Mouse (Mus musculus) neural tube, embryonic 15.5 days (tissue): ENCODE measurements around the gene Zfp775. TPM values are rescaled to one million over a fixed set of nuclear protein-coding genes. Genes with fewer than 3 reads are reported as not detected.
A peak's percentile ranks its signal among the peaks of the same experiment; 100 is the strongest.

Source experiments
- ATAC-seq: fragments of 200-750 bp; cut with Nextera tagmentation; 2 replicates; pipeline ENCODE4 v1.8.0; 2017; ENCODE audit warnings: mild to moderate bottlenecking, moderate TSS enrichment, moderate library complexity; ENCODE audit not compliant: low FRiP score
- H3K27ac ChIP-seq: fragments of 300-500 bp; sonication (generic); replicated peaks from 2 replicates; pipeline ENCODE4 v1.5.1; 2015; ENCODE audit warnings: mild to moderate bottlenecking, inconsistent platforms
- H3K27me3 ChIP-seq: fragments of 300-500 bp; sonication (generic); replicated peaks from 2 replicates; pipeline ENCODE4 v1.6.1; 2015; ENCODE audit warnings: inconsistent platforms
- H3K36me3 ChIP-seq: fragments of 300-500 bp; sonication (generic); 2 replicates; pipeline ENCODE4 v1.6.1; 2015; ENCODE audit warnings: inconsistent platforms
- H3K4me1 ChIP-seq: fragments of 300-500 bp; sonication (generic); 2 replicates; pipeline ENCODE4 v1.6.1; 2015; ENCODE audit warnings: inconsistent platforms
- H3K4me2 ChIP-seq: fragments of 300-500 bp; sonication (generic); 2 replicates; pipeline ENCODE4 v1.6.1; 2015; ENCODE audit warnings: inconsistent platforms, mild to moderate bottlenecking, moderate library complexity
- H3K4me3 ChIP-seq: fragments of 300-500 bp; sonication (generic); replicated peaks from 2 replicates; pipeline ENCODE4 v1.5.1; 2015; ENCODE audit warnings: mild to moderate bottlenecking, inconsistent platforms
- H3K9ac ChIP-seq: fragments of 300-500 bp; sonication (generic); replicated peaks from 2 replicates; pipeline ENCODE4 v1.6.1; 2015; ENCODE audit warnings: mild to moderate bottlenecking, inconsistent platforms
- H3K9me3 ChIP-seq: fragments of 300-500 bp; sonication (generic); replicated peaks from 2 replicates; pipeline ENCODE4 v1.6.1; 2016; ENCODE audit warnings: inconsistent platforms
- WGBS: fragments of 180-500 bp; shearing (Covaris S2); methylation state at CpG from one replicate; pipeline ENCODE4 v1.1.7; 2015; ENCODE audit warnings: mixed read lengths; 5-methylcytosine and 5-hydroxymethylcytosine counted together
- polyA plus RNA-seq: library from polyadenylated mRNA; unstranded; fragments of >200 nt; fragmentation: Nextera tagmentation; extraction: Ambion mirVana; gene quantifications from 2 replicates; pipeline ENCODE4 v1.2.1, GENCODE M21; 2015

The Zfp775 gene
- polyA plus RNA-seq, 1 experiment from 2014 or later, result 12.8 TPM

DNA sequence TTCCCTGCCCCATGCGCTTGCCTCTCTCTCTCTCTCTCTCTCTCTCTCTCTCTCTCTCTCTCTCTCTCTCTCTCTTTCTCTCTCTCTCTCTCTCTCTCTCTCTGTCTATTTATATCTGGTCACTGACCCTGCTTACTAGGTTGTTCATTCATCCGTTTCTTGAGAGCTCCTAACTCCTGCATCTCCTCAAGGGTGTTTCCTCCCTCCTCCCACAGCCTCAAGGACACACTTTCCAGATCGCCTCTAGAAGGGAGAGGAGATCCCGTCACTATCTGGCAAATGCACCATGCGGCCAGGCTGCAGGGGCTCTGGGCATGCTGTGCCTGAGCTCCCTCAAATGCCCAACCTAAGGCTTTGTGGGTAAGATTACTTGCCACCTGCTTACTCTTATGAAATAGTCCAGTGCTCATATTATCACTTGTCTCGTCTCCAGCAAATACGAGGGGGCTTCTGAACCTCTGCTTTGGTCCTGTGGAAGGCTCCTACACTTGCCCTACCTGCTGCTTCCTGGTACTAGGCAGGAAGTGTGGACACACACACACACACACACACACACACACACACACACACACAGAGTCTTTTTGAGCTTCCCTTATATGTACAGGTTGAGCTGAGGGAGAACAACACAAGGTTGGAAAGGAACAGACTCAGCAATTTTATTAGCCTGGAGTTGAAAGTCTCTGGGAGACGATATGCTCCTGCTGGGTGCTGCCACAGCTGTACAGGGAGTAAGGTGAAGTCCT lies 32.6 kb upstream of the Zfp775 start:
- H3K27ac ChIP-seq, result no peak overlapping the region
- WGBS, result 91% methylated on average over 8 of the region's 8 CpGs
- peaks cover 9% of the 10 kb centered on the region for H3K36me3 ChIP-seq
- H3K9ac ChIP-seq, result no peak overlapping the region
- ATAC-seq, result no peak
- no peak overlapping the region for H3K4me3 ChIP-seq
- H3K9me3 ChIP-seq, result no peaks in the 10 kb centered on the region
- peaks cover 3% of the 10 kb centered on the region; the same call in 1 of the 2 replicates for H3K4me1 ChIP-seq
- H3K27me3 ChIP-seq, result no peaks in the 10 kb centered on the region
- no peak overlapping the region for H3K4me2 ChIP-seq

- H3K9me3 ChIP-seq, result no peaks in the 10 kb centered on the region
- no peak overlapping the region for H3K4me2 ChIP-seq
- no peak overlapping the region for H3K27ac ChIP-seq
- H3K36me3 ChIP-seq, result no peaks in the 10 kb centered on the region
- 88% methylated on average over 5 of the region's 5 CpGs for WGBS
- no peak overlapping the region for H3K9ac ChIP-seq
- H3K4me3 ChIP-seq, result no peak overlapping the region
- H3K27me3 ChIP-seq, result no peaks in the 10 kb centered on the region
- ATAC-seq, result no peak
- H3K4me1 ChIP-seq, result peaks cover 3% of the 10 kb centered on the region; the same call in 1 of the 2 replicates
These were observed 29.8 kb upstream of the Zfp775 start for GRCm38 (mm10) chr6:48572014-48572413.

- Histone ChIP-seq H3K4me3 (no peak within 1 kb of the TSS), H3K4me1 (peaks cover 3% of the 10 kb centered on the region; the same call in 1 of the 2 replicates), H3K9me3 (no peaks in the 10 kb centered on the region), H3K9ac (no peak within 1 kb of the TSS), H3K27me3 (no peaks in the 10 kb centered on the region), H3K36me3 (no peaks in the 10 kb centered on the region), H3K27ac (no peak within 1 kb of the TSS), H3K4me2 (no peak within 1 kb of the TSS)
- no peak for ATAC-seq
- 44% methylated on average over 6 of the region's 6 CpGs for WGBS
These were observed 29.2 kb upstream of the Zfp775 start, which contains the start of gene Rarres2 for GRCm38 (mm10) chr6:48572572-48573061. Rarres2 (minus strand) TSS chr6:48572789.

DNA sequence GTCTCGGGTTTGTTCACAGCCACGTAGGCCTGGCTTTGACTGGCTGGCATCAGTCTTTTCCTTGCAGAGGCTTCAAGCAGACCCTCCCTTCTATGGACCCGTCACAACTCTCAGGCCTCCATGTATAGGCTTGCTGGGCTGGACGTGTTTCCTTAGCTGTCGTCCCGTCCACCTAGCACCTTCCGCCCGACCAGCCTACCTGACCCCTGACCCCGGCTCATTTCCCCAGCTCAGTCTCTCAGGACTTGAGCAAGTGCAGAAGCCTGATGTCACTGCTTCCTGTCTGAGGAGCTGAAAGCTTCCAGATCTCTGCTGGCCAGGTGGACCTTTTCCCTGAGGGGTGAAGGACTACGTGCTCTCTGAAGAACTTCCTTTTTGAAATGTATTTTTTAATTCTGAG lies 28.6 kb upstream of the Zfp775 start:
- Histone ChIP-seq H3K9ac (no peak overlapping the region), H3K36me3 (no peaks in the 10 kb centered on the region), H3K27ac (no peak overlapping the region), H3K9me3 (no peaks in the 10 kb centered on the region), H3K4me2 (no peak overlapping the region), H3K4me3 (no peak overlapping the region), H3K4me1 (peaks cover 3% of the 10 kb centered on the region; the same call in 1 of the 2 replicates), H3K27me3 (no peaks in the 10 kb centered on the region)
- no peak for ATAC-seq
- WGBS, result 77% methylated on average over 10 of the region's 10 CpGs

- Histone ChIP-seq H3K9ac (no peak overlapping the region), H3K27ac (no peak overlapping the region), H3K27me3 (no peaks in the 10 kb centered on the region), H3K36me3 (no peaks in the 10 kb centered on the region), H3K4me2 (no peak overlapping the region), H3K4me3 (no peak overlapping the region), H3K4me1 (no peaks in the 10 kb centered on the region), H3K9me3 (no peaks in the 10 kb centered on the region)
- ATAC-seq, result no peak
- 88% methylated on average over 3 of the region's 3 CpGs for WGBS
These were observed 27.9 kb upstream of the Zfp775 start for GRCm38 (mm10) chr6:48573981-48574380.

DNA sequence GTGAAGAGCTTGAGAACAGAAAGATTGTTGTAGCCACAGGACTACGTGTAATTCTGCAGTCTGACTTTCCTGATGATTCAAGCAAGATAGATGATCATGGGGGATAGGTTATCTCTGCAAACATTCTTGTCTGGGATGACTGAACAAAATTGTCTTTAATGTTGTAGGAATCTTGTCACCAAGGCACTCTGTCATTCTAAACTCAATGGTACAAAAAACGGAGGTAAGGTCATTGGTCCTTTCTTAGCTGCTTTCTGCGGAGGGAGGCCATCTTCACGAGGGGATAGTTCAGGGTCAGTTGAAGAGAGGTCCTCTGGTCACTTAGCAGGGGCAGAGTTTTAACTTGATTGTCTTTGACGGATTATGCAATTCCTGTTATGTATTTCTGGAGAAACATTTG lies 23.1 kb upstream of the Zfp775 start:
- WGBS, result 72% methylated on average over 5 of the region's 5 CpGs
- Histone ChIP-seq H3K27me3 (no peaks in the 10 kb centered on the region), H3K36me3 (no peaks in the 10 kb centered on the region), H3K9ac (no peak overlapping the region), H3K27ac (no peak overlapping the region), H3K9me3 (no peaks in the 10 kb centered on the region), H3K4me2 (no peak overlapping the region), H3K4me1 (no peaks in the 10 kb centered on the region), H3K4me3 (no peak overlapping the region)
- ATAC-seq, result no peak

- Histone ChIP-seq H3K4me1 (no peaks in the 10 kb centered on the region), H3K27ac (no peak overlapping the region; the same call in 1 of the 2 replicates), H3K4me3 (no peak overlapping the region), H3K36me3 (no peaks in the 10 kb centered on the region), H3K9ac (no peak overlapping the region), H3K27me3 (no peaks in the 10 kb centered on the region), H3K4me2 (no peak overlapping the region), H3K9me3 (no peaks in the 10 kb centered on the region)
- WGBS, result 54% methylated on average over 5 of the region's 5 CpGs
- no peak for ATAC-seq
These were observed 22.6 kb upstream of the Zfp775 start for GRCm38 (mm10) chr6:48579215-48579648.

DNA sequence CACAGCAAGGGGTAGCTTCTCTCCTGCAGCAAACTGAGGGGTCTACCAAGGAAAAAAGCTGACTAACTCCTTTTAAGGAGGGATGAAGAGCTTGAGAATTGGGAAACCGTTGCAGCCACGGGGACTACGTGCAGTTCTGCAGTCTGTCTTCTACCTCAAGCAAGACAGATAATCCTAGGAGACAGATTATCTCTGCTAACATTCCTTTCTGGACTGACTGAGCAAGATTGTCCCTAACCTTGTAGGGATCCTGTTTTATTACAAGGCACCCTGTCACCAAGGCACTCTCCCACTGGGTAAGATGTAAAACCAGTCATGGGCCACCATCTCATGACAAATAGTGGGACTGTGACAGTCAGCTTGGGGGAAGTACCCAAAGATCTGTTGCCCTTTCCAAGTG lies 20.6 kb upstream of the Zfp775 start:
- H3K27me3 ChIP-seq, result no peaks in the 10 kb centered on the region
- 43% methylated on average over 3 of the region's 3 CpGs for WGBS

DNA sequence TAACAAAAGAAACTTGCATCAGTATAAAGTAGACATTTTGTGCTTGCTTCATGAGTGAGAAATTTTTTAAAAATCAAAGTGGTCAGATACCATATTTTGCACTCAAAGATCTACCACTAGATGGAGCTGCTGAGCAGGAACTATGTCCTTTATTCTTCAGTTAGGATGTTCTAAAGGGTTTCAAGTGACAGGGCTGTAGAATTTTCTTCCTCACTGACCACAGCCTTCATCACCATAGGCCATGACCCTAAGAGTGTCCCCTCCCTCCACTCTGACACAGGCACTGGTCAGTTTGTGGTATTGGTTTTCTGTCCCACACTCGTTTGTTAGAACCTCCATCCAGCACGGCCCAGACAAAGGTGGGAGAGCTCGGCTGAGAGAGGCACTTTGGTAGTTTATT lies 19.8 kb upstream of the Zfp775 start:
- Histone ChIP-seq H3K27ac (no peak overlapping the region), H3K4me1 (no peaks in the 10 kb centered on the region), H3K9me3 (no peaks in the 10 kb centered on the region), H3K4me3 (no peak overlapping the region), H3K9ac (no peak overlapping the region), H3K4me2 (no peak overlapping the region), H3K36me3 (no peaks in the 10 kb centered on the region), H3K27me3 (no peaks in the 10 kb centered on the region)
- 70% methylated on average over 3 of the region's 3 CpGs for WGBS
- ATAC-seq, result peak; percentile 45; the same call in 1 of the 2 replicates

More for the DNA sequence above, 20.6 kb upstream of the Zfp775 start:
- no peak for ATAC-seq
- Histone ChIP-seq H3K9ac (no peak overlapping the region), H3K4me3 (no peak overlapping the region), H3K27ac (no peak overlapping the region), H3K4me1 (no peaks in the 10 kb centered on the region), H3K36me3 (no peaks in the 10 kb centered on the region), H3K4me2 (no peak overlapping the region), H3K9me3 (no peaks in the 10 kb centered on the region)

DNA sequence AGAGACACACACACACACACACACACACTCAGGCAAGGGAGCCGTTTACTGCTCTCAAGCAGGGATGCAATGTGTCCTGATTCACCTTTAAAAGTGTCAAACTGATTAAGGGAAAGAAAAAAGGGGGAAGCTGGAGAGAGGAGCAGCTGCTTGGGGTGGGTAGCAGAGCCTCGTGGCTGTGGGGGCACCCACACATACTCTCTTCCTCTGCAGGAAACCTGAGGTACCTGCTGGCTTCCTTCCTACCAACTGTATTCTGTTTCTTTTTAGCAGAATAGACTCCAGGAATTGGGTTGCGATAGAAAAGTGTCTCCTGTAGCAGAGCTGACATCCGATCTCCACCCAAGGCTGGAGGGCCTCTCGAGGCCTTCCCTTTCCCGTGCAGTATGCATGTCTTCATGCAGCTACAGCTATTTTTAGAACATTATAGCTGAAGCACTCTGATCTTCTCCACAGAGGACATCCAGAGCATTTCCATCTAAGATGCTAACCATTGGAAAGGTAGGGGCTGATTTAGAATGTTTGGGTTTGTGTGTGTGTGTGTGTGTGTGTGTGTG lies 12.6 kb upstream of the Zfp775 start, which contains the start of gene Gm45021:
Gene Gm45021, plus strand, starts transcription at position 417 of the 557 bp plus-strand sequence.
- WGBS, result 69% methylated on average over 6 of the region's 6 CpGs
- H3K4me2 ChIP-seq, result no peak within 1 kb of the TSS
- peaks cover 9% of the 10 kb centered on the region for H3K4me1 ChIP-seq
- no peak within 1 kb of the TSS for H3K9ac ChIP-seq
- H3K36me3 ChIP-seq, result no peaks in the 10 kb centered on the region
- no peaks in the 10 kb centered on the region for H3K27me3 ChIP-seq
- H3K27ac ChIP-seq, result no peak within 1 kb of the TSS
- ATAC-seq, result no peak
- no peaks in the 10 kb centered on the region for H3K9me3 ChIP-seq
- H3K4me3 ChIP-seq, result no peak within 1 kb of the TSS

DNA sequence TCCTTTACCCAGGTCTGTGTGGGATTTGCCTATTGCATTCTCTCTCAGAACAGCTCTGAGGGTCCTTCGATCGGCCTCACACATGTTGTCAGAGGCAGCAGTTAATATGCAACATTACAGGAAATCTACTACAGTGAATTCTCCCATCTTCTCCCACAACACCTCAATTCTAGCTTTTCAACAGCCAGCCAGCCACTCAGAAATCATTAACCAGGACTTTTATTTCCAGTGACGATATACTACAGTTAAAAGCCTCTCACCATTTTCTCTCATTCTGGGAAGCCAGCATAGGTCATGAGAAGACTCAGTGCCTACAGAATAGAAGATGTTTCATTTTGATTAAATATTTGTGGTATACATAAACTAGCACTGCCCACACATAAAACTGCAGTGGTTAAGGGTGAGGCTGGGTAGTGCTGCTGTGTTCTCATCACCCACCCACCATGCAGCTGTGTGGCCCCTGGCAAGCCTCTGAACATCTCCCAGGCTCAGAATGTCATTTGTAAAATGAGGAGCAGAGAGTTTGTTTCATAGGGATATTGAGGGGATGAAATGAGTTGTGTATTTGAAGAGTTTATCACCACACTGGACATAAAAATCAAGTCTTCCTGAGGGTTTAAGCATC lies 10.5 kb upstream of the Zfp775 start:
- ATAC-seq, result no peak
- peaks cover 23% of the 10 kb centered on the region for H3K4me1 ChIP-seq
- H3K9ac ChIP-seq, result no peak overlapping the region
- H3K9me3 ChIP-seq, result peaks cover 2% of the 10 kb centered on the region
- no peak overlapping the region for H3K4me2 ChIP-seq
- H3K4me3 ChIP-seq, result no peak overlapping the region
- peaks cover 6% of the 10 kb centered on the region for H3K36me3 ChIP-seq
- 33% methylated on average over 3 of the region's 3 CpGs for WGBS
- H3K27me3 ChIP-seq, result no peaks in the 10 kb centered on the region
- no peak overlapping the region for H3K27ac ChIP-seq
